Mouse (Mus musculus) layer of hippocampus, adult 8-10 months (tissue): Measurements from ENCODE around the gene Trhr2. TPM values are rescaled to one million over a fixed set of nuclear protein-coding genes. Genes with fewer than 3 reads are reported as not detected.

Source experiments
- DNase-seq, 2 experiments: peaks; one replicate each; pipeline ENCODE4 v3.0.0; 2022; ENCODE audit warnings: low spot score in 2 of 2
- total RNA-seq, 4 experiments: library from RNA; stranded (reverse); gene quantifications; 2 replicates each; pipeline ENCODE4 v1.2.4; 2022

The Trhr2 gene
- total RNA-seq, 4 experiments from 2014 or later, result 0.31 to 1.8 (median 1.4) TPM

DNA sequence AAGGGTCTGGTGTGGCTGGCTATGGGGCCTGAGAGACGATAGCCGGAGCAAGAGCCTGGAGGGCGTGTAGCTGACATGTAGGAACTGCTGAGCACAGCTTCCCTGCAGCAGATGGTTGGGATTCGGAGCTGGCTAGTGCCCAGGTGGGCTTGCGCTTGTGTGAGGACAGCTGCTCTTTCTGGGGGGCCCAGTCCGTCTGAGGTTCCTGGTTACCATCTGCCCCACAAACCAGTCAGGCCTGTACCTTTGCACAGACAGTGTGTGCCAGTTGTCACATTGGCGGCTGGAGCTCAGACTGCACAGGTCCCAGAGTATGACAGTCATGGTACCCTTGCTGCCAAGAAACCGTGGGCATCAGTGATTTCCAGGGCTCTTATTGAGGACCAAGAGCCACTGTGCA is 52.7 kb downstream of the Trhr2 start:
- DNase-seq, result no peak

Other genes with a start within 250 kb of the Trhr2 start
- 10 to 100 TPM; 37.3 to 45.5 (median 41.5) TPM for gene Zfpm1, start 78.6 kb downstream of the Trhr2 start, total RNA-seq
- gene Zc3h18, start 15.9 kb upstream of the Trhr2 start, total RNA-seq, result 10 to 100 TPM; 39.6 to 42.7 (median 40.9) TPM
- not detected for gene Il17c, start 61.3 kb upstream of the Trhr2 start, total RNA-seq
- 10 to 100 TPM in 3 of 4 experiments, 1 to 10 TPM in 1; 7.4 to 54.9 (median 25.7) TPM for gene Cyba, start 72.2 kb upstream of the Trhr2 start, total RNA-seq
- gene Mvd, start 82.7 kb upstream of the Trhr2 start, total RNA-seq, result 10 to 100 TPM; 19.0 to 36.1 (median 25.0) TPM
- gene Snai3, start 100.0 kb upstream of the Trhr2 start, total RNA-seq, result not detected
- 10 to 100 TPM; 26.9 to 40.7 (median 31.3) TPM for gene Rnf166, start 115.3 kb upstream of the Trhr2 start, total RNA-seq
- 10 to 100 TPM; 23.4 to 31.5 (median 27.6) TPM for gene Ctu2, start 115.4 kb upstream of the Trhr2 start, total RNA-seq
- gene Piezo1, start 190.6 kb upstream of the Trhr2 start, total RNA-seq, result 1 to 10 TPM; 4.6 to 7.0 (median 4.9) TPM
- gene Cdt1, start 207.3 kb upstream of the Trhr2 start, total RNA-seq, result 1 to 10 TPM; 1.4 to 2.4 (median 1.7) TPM
- 10 to 100 TPM; 56.8 to 69.3 (median 60.2) TPM for gene Aprt, start 216.2 kb upstream of the Trhr2 start, total RNA-seq